Mouse (Mus musculus) MEL-GATA-1-ER (cell line): ENCODE results near the gene Ncapd3.
A peak's percentile ranks its signal among the peaks of the same experiment; 100 is the strongest.

Experiments used
- DNase-seq: peaks from one replicate; pipeline ENCODE4 v3.0.0-alpha.2; 2012; ENCODE audit warnings: low read depth; ENCODE audit errors: extremely low read depth

Gene Ncapd3

DNA sequence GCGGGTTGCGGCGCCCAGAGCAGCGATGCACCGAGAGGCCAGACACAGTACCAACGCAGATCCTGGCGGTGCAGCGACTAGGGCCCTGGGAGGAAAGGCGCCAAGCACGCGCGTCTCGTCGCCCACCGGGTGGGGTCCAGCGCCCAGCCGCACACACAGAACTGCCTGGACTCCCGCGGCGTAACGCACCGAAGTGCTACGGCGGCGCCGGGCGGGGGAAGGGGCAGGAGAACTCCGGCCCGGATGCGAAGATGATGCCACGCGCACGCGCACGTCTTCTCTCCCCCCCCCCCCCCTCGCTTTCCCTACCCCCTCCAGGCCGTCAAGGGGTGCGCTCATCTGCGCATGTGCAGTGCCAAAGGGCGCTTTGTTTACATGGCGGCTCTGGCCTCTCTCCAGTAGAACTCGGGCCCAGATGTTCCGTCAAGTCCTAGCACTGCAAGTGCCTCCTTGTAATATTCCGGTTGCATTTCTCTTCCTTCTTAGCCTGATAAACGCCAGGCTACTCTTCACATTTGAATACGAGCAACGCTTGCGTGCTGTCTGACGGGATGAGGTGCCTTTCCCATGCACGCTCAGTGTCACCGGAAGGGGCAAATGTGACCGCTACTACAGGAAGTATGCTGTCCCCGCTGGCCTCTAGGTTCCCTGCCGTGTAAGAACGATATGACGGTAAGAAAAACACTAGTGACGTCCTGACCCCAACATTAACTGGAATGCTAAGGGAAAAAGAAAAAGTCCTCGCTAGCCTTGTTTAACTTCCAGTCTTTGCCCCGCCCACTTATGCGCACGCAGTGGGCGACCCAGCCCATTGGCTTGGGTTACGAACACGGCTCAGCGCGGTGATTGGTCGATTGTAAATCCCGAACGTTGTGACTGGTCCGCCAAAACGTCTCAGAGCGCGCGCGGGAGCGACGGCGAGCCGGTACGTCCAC lies at the start of gene Ncapd3, which contains the start of gene Vps26b:
Gene Ncapd3 (plus strand): TSS at position 348 of the 935 bp plus-strand sequence.
Gene Vps26b (minus strand): TSS at position 238 of the 935 bp plus-strand sequence.
- peak; percentile 91 for DNase-seq

DNA sequence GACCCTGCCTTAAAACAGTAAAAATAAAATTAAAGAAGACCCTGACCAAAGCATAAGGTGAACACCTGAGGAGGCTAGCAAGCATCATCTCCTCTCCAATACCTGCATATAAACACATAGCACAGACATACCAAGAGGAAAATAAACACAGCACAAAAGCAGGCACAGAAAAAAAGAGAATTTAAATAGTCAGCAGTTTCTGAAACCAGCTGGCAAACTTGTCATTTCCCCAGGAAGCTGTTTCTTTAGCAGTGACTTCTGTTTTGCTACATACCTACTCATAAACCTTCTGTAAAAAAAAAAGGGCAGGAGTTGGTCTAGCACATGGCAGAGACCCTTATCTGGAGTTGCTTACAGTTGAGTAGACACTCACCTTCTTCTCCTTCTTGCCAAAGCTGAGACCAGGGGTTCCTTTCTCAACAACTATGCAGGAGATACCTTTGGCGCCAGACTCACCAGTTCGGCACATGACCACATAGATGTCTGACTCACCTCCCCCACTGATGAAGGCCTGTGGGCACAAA lies 44.8 kb upstream of the Ncapd3 start:
- DNase-seq = no peak

DNA sequence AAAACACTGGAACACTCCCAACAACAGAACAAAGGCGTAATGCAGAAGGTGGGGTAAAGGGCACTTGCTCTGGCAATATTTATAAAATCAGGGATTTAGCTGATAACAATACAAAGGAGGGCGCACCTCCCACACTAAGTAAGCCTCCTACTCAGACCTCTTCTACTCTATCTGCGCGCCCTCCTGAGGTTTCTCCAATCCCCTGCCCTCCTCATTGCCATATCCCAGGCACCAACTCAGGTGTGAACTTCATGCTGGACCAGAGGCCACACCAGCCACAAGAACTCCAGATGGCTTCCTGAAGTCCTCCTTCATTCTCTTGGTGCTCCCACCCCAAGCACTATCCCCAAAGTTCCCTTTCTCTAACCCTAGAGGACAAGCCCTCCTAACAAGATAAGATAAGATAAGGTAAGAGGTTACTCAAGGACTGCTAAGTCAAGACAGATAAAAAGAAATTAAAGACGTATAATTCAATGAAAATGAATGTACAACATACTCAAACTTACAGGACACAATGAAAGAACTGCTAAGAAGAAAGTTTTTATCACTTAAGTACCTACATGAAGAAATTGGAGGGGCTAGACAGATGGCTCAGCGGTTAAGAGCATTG lies 44.2 kb upstream of the Ncapd3 start:
- DNase-seq = no peak

DNA sequence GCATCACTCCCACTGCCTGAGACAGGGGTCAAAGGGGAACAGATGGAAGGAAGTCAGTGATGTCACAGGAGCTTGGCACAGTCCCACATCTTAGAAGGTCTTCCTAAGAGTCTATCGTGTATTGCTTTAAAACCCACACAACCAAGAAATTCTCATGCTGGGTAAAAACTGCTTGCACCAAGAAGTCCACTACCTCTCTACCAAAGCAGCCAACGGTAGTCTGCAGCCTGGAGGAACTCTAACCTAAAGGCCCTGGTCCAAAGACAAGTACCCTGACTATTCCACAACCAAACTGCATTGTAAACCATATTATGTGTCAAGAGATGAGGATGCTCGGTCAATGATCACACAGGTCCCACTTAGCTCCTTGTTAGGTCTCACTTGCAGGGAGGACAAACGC lies 39.8 kb upstream of the Ncapd3 start:
- no peak for DNase-seq

DNA sequence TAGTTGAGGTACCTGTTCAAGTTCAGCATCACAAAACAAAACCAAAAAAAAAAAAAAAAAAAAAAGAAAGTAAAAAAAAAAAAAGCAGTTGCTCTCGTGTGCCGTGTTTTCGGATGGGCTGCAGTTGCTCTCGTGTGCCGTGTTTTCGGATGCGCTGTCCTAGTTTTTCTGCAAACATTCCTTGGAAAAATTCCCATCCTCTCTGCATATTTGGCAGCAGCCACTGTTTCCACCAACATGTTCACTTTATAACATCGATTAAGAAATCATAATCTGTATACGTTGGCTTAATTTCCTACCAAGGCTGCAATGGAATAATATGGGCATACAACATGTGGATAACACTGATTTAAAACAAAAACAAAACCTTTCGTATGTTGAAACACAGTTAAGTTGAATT lies 36.9 kb upstream of the Ncapd3 start:
- DNase-seq = no peak

DNA sequence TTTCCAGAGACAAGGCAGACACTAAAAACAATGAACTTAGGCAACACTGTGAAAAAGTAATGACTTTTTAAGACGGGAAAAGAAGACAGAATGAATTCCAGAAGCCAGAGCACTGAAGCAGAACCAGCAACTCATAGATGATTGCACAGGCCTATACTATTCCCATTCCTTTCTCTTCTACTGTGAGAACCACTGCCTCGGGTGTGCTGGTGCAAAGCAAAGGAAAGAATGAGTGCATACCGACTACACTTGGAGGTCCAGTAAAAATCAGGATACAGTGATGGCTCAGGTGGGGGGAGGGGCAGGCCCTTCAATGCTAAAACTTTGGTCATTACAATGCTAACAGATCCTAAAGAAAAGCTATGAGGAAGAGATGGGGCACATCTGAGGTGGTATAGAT lies 36.1 kb upstream of the Ncapd3 start:
- no peak for DNase-seq

DNA sequence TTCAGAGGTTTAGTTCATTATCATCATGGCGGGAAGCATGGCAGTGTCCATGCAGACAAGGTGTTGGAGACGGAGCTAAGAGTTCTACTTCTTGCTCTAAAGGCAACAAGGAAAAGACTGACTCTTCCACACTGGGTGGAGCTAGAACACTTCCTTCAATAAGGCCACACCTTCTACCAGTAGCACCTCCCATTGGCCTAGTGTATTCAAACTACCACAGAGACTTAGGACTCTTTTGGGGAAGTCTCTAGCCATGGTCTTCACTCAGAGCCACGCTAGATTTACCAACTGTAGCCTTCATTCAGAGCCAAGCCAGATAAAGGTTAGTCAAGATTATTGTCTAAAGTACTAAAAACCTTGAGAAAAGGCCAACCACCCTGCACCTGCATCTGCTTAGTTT lies 32.9 kb upstream of the Ncapd3 start:
- DNase-seq = peak; percentile 93

DNA sequence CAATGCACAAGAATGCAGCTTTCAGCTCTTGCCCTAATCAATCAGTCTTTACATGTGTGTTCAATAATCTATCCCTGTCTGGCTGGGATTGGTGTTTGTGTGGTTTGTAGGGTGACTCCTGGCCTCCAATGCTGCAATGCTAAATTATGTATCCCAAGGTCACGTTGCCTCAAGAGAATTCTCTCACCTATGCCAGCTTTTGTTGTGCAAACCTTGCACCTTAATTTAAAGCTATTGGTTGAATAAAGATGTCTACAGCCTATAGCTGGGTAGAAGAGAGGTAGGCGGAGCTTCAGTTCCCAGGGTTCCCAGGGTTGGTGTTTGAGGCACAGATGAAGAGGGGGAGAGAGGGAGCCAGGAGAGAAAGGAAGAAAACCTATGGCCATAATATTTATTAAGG lies 32.5 kb upstream of the Ncapd3 start:
- DNase-seq = no peak

DNA sequence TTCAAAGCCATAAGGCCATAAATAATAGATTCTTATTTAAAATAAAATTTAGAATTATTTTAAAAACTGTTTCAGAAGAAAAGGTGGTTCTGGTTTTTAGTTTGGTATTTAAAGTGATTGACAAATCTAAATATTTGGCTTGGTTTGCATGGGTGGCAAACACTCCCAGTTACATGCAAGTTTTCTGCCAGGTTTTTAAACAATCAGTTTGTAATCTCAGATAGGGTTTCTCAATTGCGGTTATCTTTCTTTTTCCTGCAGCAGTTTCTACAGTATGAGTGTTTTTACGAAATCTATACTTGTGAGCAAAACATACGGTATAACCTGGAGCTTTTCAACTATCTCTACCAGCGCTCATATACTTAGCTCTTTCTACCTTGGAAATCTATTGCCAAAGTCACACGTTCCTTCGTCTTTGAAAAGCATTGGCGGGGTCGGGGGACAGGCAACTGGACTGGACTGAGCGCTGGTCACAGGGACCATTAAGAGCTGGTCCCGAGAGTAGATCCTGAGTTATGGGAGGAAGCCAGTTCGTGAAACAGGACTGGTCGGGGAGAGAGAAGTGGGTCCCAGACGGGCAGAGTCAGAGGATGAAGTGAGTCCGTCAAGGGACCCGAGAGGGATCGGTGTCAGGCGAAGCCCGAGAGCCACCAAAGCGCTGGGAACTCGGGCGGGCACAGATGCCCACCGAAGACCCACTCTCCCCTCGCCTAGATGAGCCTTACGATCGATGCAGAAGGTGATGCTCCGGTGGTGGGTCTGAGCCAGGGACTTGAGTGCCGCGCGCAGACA lies 31.1 kb upstream of the Ncapd3 start:
- no peak for DNase-seq

DNA sequence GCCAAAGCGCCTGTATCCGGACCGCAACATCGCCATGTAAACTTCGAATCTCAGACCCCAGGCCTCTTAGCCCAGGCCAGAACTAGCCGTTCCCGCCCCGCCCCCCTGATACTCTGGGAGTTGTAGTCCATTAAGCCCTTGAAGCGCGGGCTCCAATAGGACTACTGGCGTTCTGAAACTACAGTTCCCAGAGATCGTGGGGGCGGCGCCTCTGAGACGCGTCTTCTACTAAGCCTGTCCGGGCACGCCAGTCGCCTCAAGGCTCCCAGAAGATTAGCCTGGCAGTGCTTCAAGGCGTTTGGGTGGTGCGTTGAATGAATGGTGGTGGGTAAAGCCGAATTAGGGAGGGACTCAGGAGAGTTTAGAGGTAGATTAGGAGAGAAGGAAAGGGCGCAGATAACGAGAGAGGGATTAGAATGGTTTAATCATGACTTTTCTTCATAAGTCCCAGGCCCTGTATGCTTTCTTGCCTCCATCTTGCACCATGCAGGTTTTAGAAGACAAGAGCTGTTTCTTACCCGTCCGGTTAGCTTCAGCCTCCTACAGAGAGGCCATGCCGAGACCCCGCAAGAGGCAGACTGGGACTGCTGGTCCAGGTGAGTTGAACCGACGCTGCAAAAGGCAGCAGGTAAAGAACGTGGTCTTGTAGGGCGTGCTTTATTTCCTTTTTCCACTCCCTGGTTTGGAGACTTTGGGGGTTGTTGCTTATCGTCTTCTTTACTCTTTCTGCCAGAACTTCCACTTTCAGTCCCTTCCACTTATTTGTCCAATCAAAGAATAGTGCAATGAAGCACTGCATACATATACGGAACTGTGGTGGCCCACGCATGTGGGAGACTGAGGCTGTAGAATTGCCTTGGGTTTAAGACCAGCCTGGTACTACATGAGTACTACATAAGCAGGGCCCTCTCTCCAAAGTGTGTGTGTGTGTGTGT lies 30.2 kb upstream of the Ncapd3 start, which contains the start of the genes Acad8 and Thyn1:
Gene Acad8 (minus strand): TSS at position 106 of the 935 bp plus-strand sequence.
Gene Thyn1 (plus strand): TSS at position 250 of the 935 bp plus-strand sequence.
- peak; percentile 98 for DNase-seq

DNA sequence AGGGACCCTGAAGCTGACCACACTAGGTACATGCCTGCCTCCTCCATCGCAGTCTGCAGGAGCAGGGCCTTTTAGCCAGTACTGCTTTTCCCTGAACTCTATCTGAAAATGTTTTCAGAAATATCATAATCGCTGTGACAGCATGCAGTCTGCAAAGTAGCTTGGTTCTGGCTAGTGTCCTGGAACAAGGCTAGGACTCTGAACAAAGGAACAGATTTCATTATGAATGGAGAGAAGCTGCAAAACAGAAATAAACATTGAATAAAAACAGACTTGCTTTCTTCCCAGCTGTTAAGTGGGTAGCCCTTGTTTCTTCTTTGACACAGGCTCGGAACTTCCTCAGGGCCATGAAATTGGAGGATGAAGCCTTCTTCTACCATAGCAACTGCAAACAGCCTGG lies 24.7 kb upstream of the Ncapd3 start:
- DNase-seq = no peak

DNA sequence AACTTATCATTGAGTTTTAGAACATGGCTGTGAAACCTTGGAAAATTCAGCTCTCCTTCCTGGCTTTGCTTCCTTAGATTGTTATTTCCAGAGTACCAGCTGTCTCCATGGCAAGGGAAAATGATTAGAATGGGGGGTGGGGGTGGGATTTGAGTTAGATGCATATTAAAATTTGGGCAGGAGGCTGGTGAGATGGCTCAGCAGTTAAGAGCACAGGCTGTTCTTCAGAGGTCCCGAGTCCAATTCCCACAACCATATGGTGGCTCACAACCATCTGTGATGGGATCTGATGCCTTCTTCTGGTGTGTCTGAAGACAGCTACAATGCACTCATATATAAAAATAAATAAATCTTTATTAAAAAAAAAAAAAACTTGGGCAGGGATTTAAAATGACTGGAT lies 24.0 kb upstream of the Ncapd3 start:
- DNase-seq = no peak

DNA sequence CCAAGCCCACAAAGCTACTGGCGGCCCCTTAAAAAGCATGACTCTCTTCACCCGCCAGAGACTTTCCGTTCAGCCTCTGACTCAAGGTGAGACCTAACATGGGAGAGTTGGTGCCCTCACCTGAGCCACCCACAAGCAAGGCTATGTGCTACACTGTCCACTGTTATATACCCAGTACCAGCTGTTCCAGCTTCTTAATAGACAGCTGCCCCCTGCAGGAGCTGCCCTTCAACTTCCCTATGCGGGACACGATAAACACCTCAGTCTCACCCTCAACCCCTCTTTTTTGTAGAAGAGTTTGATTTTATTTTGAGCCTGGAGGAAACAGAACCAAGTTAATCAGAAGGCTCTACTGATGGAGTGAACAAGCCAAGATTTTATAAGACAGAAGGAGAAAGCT lies 23.1 kb upstream of the Ncapd3 start:
- DNase-seq = no peak

DNA sequence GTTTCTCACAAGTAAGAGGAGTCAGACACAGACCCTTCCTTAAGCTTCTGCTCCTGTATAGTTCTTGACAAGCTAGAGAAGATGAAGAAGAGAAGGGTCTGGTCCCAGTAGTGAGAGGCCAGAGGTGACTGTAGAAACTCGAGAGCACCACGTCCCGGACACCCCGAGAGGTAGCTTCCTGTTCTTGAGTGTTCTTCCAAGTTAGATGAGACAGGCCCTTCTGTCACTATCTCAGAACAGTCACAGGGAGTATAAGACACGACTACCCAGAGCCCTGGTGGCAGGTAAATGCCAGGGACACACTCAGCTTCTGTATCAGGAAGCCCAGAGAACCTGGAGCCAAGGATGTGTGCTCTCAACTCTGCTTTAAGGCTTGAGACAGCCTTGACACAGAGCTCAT lies 20.7 kb upstream of the Ncapd3 start:
- no peak for DNase-seq

DNA sequence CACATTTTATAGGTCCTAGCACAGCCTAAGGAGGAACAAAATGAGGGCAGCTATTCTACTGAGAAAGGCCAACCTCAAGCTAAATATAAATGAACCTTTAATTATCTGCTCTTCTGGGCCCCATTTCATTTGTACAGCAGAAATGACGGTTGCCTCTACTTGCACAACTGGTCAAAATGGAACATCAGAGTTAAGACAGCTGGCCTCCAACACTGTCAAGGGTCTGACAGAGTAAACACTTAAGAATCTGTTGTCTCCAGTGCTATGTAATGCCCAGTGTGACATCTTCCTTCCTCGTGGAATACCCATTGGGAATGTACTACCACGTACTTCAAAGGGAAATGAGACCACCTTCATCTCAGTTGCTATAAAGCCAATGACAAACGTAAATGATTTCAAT lies 18.4 kb upstream of the Ncapd3 start:
- no peak for DNase-seq

DNA sequence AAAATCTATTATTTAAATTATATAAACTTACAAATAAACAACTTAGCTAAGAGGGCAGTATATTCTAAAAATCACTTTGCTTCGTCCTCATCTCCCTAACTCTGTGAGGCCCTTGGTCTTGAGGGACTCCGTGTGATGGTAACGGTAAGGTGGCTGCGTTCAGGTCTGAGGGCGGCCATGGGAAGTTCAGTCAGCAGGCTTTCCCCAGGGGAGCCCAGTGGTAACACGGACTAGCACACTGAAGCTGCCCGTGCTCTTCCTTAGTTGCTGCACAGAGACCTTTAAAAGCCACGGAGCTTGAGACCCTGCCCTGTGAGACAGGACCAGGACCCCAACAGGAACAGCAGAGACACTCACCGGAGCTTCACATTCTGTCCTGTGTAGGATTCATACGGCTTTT lies 11.0 kb upstream of the Ncapd3 start:
- DNase-seq = no peak

DNA sequence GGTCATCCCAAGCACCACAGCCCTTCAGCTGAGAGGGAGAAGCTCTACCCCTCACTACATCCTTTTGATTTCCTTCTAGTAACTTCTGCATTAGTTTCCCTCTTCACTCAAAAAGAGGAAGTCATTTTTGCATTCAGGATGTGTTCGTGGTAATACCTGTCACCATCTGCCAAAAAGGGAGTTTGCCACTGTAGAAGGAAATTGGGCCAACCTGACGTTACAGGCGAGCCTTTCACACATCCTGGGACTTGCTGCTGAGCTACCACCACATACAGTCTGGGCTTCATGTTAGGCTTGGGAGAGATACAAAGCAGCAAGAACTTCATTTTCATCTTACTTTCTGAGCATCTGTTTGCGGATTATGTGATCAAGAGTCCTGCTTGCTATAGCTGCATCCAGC lies 6.3 kb upstream of the Ncapd3 start:
- DNase-seq = peak; percentile 89

DNA sequence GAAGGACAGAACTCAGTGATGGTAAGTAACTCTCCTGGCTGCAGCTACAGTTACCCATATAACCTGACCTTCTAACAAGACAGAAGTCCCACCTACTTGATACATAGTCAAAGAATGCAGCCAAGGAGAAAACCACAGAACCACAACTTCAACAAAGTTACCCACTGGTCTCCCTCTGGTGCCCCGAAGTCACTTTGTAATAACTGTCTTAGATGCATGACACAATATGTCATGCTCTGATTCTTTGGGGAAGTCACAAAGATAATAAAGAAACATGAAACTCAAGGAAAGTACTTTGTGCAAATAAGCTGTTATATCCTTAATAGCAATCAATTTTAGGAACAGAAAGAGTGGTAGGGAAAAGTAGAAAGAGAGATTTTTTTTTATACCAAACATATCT lies 3.3 kb upstream of the Ncapd3 start:
- DNase-seq = peak; percentile 53

DNA sequence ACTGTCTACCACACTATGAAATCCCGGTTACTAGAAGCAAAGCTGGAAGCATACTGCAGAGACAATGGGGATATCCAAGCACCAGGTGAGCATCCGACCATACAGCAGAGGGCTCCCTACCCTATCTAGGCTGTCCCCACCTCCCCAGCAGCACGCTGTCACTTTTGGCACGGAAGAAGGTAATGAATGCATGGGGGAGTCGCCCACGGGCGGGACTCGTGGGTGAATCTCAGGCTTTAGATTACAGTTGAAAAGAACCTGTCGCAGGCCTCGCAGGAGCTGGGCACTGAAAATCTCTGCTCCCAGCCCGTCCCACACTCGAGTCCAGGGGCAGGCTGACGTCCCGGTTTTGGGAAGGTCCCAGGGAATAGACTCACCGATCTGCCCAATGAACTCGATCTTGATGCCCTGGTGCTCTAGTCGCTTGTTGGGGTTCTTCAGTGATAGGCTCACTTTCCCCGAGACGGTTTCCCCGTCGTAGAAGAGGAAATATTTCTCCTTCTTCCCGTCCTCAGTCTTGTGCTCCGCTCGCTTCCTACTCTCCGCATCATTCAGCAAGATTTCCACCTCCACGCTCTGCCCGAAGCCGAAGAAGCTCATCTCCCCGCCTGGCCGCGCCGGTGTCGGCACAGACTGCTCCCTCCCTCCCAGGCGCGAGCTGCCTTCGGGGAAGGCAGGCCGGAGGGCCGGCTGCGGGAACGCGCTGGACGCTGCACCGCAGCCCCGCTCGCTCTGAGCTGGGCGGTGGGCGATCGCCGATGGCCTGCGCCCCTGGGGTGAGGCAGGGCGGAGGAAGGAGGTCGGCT lies 750 bp upstream of the Ncapd3 start:
- DNase-seq = peak; percentile 27

DNA sequence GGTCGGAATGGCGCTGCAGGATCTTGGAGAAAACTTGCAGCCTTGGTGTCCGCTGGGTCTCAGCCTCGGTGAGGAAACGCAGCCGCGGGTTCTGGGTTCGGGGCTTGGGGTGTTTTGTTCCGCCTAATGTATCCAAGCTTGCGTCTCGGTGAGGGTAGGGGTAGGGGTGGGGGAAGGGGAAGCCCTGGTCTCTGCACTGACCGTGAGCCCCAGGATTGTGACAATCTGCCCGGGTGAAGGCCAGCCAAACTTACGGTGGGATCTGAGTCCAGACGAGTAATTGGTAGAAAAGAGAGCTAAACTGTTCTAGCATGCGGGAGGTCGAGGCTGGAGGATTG lies 757 bp downstream of the Ncapd3 start:
- DNase-seq = no peak
